Mouse (Mus musculus) heart, postnatal 4 days (tissue): ENCODE measurements around the gene Htr5b. TPM values are rescaled to one million over a fixed set of nuclear protein-coding genes. Genes with fewer than 3 reads are reported as not detected.

Experiments used
- DNase-seq: peaks from one replicate; pipeline ENCODE4 v3.0.0; 2021
- total RNA-seq, 2 experiments: library from RNA; stranded (reverse); gene quantifications; 2 replicates each; pipeline ENCODE4 v1.2.3; 2021

The Htr5b gene
- total RNA-seq, 2 experiments from 2014 or later: not detected

DNA sequence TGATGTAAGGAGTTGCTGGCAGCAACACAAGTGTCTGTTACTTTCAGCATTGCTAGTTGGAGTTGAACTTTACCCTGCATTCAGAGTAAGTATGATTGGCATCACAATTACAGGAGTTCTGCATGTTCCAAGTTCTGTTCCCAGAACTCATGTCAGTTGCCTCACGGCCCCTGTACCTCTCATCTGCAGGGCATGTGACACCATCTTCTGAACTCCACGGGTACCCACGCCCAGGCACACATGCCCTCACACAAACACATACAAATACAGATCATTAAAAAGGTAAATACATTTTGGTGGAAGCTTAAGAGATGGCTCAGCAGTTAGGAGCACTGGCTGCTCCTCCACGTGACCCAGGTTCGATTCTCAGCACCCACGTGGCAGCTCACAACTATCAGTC is 41.5 kb downstream of the Htr5b start:
- DNase-seq: no peak

- no peak for DNase-seq
Measured at GRCm38 (mm10) chr1:121483091-121483490, 45.2 kb downstream of the Htr5b start.

DNA sequence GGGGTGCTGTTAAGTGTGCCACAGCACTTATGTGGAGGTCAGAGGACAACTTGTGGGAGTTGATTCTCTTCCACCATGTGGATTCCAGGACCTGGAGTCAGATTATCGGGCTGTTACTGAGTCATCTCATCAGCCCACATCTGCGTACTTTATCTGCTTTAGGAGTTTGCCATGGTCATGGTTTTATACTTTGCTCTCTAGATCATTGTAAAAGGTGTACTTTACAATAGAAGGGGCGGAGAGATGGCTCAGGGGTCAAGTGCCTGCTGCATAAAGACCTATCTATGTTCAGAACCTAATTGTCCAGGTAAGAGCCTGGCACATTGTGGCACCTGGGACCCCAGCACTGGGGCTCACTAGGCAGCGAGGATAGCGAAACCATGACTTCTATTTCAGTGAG is 48.9 kb downstream of the Htr5b start:
- DNase-seq: no peak

DNA sequence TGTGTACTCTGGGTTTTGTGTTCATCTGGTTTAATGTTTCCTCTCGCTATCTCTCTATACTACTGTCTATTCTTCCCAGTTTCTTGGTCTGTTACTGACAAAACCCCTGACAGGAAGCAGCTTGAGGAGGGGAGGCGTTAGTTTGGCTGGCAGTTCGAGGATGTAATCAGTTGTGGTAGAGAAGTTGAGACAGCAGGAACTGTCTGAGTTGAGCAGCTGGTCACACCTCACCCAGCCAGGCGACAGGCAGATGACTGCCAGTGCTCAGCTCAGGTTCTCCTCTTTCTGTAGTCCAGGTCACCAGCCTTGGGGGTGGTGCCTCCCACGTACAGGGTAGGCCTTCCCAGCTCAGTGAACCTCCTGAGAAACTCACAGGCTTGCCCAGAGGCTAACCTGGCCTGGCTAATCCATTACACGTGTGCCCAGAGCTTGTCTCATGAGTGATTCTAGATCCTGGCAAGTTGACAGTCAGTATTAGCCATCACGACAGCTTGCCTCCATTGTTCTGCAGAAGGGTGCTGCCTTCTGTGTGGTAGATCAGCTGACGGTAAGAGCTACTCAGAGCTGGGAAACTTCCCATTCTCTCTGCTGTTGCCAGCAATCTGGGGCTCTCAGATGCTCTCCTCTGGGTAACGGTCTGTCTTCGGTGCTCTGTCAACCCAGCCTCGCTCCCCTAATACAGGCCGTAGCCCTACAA is 49.8 kb downstream of the Htr5b start:
- DNase-seq: no peak

DNA sequence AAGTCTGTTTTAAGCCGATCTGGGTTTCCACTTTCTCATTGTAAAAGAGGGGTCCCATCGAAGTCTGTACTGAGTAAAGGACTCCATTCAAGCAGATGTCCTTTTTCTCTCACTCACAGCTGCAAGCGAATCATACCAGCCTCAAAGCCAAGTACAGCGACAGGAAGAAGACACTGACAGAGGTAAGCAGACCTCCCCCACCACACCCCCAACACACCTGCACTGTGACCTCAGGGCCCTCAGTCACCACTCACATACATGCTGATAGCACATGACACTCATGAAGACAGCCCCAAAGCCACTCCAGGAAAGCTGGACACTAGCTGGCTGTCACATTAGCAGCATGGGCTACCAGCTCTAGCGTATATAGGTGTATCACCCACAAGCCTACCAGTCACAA is 50.5 kb downstream of the Htr5b start:
- no peak for DNase-seq

DNA sequence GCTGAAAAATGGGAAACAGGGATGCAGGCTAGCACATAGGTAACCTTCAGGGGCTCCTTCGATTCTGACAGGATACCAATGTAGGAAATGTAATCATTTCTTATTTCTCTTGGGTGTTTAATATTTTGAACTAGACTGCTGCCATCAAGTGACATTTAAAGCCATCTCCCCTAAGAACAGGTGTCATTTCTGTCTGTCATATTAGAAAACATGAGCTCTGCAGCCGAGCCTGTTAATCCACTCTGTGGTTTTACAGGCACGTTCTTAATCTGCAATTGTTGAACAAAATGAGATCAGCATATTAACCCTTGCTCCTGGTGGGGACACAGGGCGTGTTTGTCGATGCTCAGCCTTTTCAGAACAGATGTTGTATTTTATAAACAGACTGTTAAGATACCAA is 56.8 kb downstream of the Htr5b start:
- DNase-seq: no peak

- no peak for DNase-seq
Measured at GRCm38 (mm10) chr1:121468271-121468670, 60.0 kb downstream of the Htr5b start.

- no peak for DNase-seq
Measured at GRCm38 (mm10) chr1:121466276-121466675, 62.0 kb downstream of the Htr5b start.

GRCm38 (mm10) chr1:121463806-121464205 is 64.5 kb downstream of the Htr5b start:
- DNase-seq: no peak

- DNase-seq: no peak
Measured at GRCm38 (mm10) chr1:121462643-121463042, 65.6 kb downstream of the Htr5b start.

- no peak for DNase-seq
Measured at GRCm38 (mm10) chr1:121461895-121462294, 66.4 kb downstream of the Htr5b start.

DNA sequence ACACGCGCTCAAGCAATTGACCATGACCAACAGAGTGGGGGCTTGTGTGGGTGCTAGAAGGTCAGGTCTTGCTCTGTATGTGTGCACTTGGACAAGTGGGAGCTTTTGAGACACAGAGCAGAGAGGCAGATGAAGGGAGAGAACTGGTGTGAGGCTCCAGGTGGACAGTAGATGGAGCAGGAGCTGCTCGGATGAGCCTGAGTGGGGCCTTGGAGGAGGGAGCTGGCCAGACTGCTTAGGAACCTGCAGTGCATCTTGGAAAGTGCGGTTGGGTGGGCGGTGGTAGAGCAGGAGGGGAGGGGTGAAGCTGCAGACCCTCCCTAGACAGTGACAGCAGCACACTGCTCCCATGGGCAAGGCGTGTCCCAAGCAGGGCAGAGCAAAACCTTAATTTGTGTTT is 68.2 kb downstream of the Htr5b start:
- DNase-seq: no peak

Other genes with a start within 250 kb of the Htr5b start
- 10 to 100 TPM; 35.3 to 44.2 TPM for gene Insig2, start 195.9 kb downstream of the Htr5b start, total RNA-seq
- 10 to 100 TPM; 11.2 to 13.0 TPM for gene Ccdc93, start 97.4 kb downstream of the Htr5b start, total RNA-seq
- 10 to 100 TPM; 22.7 to 23.5 TPM for gene Ddx18, start 39.5 kb upstream of the Htr5b start, total RNA-seq